Mouse (Mus musculus): ENCODE data around the gene Ascc3.

- no peak for TF ChIP-seq CTCF (IDR thresholded peaks at IDR 0.05; ENCODE audit: borderline replicate concordance, control insufficient read depth, extremely low read depth, insufficient read depth, low read length, poor library complexity)
- TF ChIP-seq POLR2A (IDR thresholded peaks at IDR 0.05; ENCODE audit: control insufficient read depth, extremely low read depth, insufficient read depth, low read length, poor library complexity) = no peak
Measured at GRCm38 (mm10) chr10:50586556-50586955, 5.9 kb upstream of the Ascc3 start.
